Mouse (Mus musculus) B cell, adult 67 days (primary cell): ENCODE results near the gene 1700019N19Rik. TPM values are rescaled to one million over a fixed set of nuclear protein-coding genes. Genes with fewer than 3 reads are reported as not detected.

Experiments used
- total RNA-seq, 2 experiments: library from RNA; stranded (reverse); gene quantifications; 4 replicates each; pipeline ENCODE4 v1.2.4; 2023

The 1700019N19Rik gene
- total RNA-seq: not detected

GRCm38 (mm10) chr19:58794284-58794683 lies at the start of gene 1700019N19Rik:
Gene 1700019N19Rik, minus strand, starts transcription at chr19:58794461.

GRCm38 (mm10) chr19:58759423-58759822 lies 34.8 kb downstream of the 1700019N19Rik start, which contains the start of gene Pnliprp2:
Gene Pnliprp2, plus strand, starts transcription at chr19:58759719.

Other genes with a start within 250 kb of the 1700019N19Rik start
- gene Pnlip, start 142.0 kb downstream of the 1700019N19Rik start, total RNA-seq: not detected
- gene Pnliprp1, start 65.6 kb downstream of the 1700019N19Rik start, total RNA-seq: not detected
- gene Pnliprp2, start 34.7 kb downstream of the 1700019N19Rik start, total RNA-seq: not detected
- gene Eno4, start 149.0 kb upstream of the 1700019N19Rik start, total RNA-seq: not detected
- gene Hspa12a, start 149.2 kb upstream of the 1700019N19Rik start, total RNA-seq: 1 to 10 TPM; 4.3 to 4.4 TPM